Mouse (Mus musculus) bone marrow macrophage, adult 2 months (primary cell): Measurements from ENCODE around the gene Adh6b.

ENCODE experiments used
- CTCF ChIP-seq: IDR thresholded peaks from 2 replicates; pipeline ENCODE4 v1.5.1; 2012; ENCODE audit warnings: low read depth, mild to moderate bottlenecking, low read length, moderate library complexity
- POLR2A ChIP-seq: IDR thresholded peaks from 2 replicates; pipeline ENCODE4 v1.6.1; 2012; ENCODE audit warnings: mild to moderate bottlenecking, low read depth, low read length, borderline replicate concordance

DNA sequence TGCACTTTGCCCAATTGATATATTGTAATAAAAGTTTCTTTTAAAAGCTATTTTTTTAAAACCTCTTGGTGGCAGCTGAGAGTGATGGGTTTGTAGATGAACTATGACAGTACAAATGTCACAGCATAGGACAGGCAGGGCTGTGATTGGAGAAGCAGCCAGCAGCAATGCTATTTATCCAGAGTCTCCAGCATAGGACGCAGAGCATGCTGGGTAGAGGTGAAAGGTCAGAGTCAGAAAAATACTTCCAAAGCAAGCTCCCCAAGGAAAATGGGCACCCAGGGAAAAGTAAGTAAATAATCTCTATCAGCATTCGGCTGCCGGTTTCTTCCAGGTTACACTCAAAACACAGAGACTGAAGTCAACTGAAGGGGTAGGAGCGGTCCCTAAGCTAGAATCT lies 32.3 kb downstream of the Adh6b start:
- no peak for TF ChIP-seq POLR2A
- no peak for TF ChIP-seq CTCF
